Mouse (Mus musculus) lung, postnatal 0 days (tissue): ENCODE measurements around the gene Lrrc4c.

ENCODE experiments used
- CTCF ChIP-seq: IDR thresholded peaks from 2 replicates; pipeline ENCODE4 v1.5.1; 2016; ENCODE audit warnings: antibody characterized with exemption, mild to moderate bottlenecking
- EP300 ChIP-seq: IDR thresholded peaks from 2 replicates; pipeline ENCODE4 v1.6.1; 2016; ENCODE audit warnings: antibody characterized with exemption, mild to moderate bottlenecking, control low read depth

DNA sequence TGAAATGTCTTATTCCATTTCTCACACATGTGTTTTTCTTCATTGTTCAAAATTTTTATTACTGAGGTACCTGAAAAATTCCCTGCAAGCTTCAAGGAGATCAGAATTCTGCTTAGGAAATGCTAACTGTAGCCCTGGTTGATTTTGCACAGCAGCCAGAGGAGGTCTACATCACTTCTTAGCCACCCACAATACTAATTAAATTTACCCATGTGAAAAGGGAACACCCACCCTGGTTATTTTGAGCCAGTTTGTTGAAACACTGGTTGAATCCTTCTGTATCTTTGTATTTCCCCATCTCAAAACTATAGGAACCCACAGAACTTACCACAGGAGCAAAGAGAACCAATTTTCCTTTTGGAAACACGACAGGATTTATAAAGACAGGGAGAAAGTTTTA is 191.0 kb downstream of the Lrrc4c start:
- TF ChIP-seq CTCF (no peak), EP300 (no peak)
